Comparison of ENCODE assay signal across 8 mouse cellular contexts in the genomic region with DNA sequence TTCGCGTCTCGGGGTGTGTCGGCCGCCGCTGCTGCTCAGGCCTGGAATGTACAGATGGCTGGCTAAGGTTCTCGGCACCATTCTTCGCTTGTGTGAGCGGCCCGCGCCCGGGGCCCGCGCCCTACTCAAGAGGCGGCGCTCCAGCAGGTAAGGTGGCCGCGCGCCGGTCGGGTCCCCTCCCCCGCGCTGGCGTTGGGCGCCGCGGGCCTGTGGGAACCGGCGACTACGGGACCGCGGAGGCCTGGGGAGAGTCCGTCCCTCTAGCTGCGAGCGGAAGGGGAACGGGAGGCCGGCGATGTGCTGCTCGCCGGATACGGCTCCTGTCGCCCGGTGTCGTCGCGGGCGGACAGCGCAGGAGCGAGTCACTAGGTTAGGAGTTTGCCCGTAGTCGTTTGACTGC. TPM values are rescaled to one million over a fixed set of nuclear protein-coding genes. Genes with fewer than 3 reads are reported as not detected.
DNase-seq lines count a peak whose midpoint lies in the region; ATAC-seq and TF ChIP-seq lines count a peak whose summit lies in the region.

No protein-coding gene starts in this region.

- H3K4me2 ChIP-seq in limb, embryonic 11.5 days (ENCODE audit: low read depth, severe bottlenecking) = peak overlapping the region; percentile 71
- H3K4me2 ChIP-seq in midbrain, embryonic 16.5 days (ENCODE audit: low read length) = peak overlapping the region; percentile 78

- H3K27me3 ChIP-seq in thymus, adult 2 months (ENCODE audit: control insufficient read depth, insufficient read depth, low read length) = no peaks in the 10 kb centered on the region
- H3K27me3 ChIP-seq in limb, embryonic 11.5 days (ENCODE audit: control insufficient read depth, insufficient read depth, low read length) = no peaks in the 10 kb centered on the region
- H3K27me3 ChIP-seq in midbrain, embryonic 16.5 days (ENCODE audit: control insufficient read depth, insufficient read depth, low read depth, low read length) = no peaks in the 10 kb centered on the region

- WGBS in thymus, adult 2 months = under 1% methylated on average over 51 of the region's 51 CpGs
- under 1% methylated on average over 50 of the region's 51 CpGs for WGBS in limb, embryonic 11.5 days
- under 1% methylated on average over 51 of the region's 51 CpGs for WGBS in midbrain, embryonic 16.5 days

- no peak overlapping the region for H3K27ac ChIP-seq in thymus, adult 2 months (ENCODE audit: control insufficient read depth, insufficient read depth, low read length)
- no peak overlapping the region for H3K27ac ChIP-seq in limb, embryonic 11.5 days (replicated peaks; ENCODE audit: low read depth, low read length)
- H3K27ac ChIP-seq in midbrain, embryonic 16.5 days (ENCODE audit: low read length) = peak overlapping the region; percentile 81

- peak; percentile 66 for DNase-seq in adrenal gland, postnatal 14 days
- no peak for DNase-seq in adrenal gland, adult 2 months
- no peak for DNase-seq in thymus, adult 2 months
- no peak for DNase-seq in thymus, postnatal 0 days (ENCODE audit: low spot score)
- no peak for DNase-seq in limb, embryonic 11.5 days (ENCODE audit: low spot score)
- DNase-seq in cerebellum, postnatal 14 days = no peak
- DNase-seq in spleen, postnatal 36 days (ENCODE audit: low spot score in 2 of 2) = no peak

- peak overlapping the region; percentile 98 for H3K4me3 ChIP-seq in thymus, adult 2 months (ENCODE audit: control insufficient read depth, insufficient read depth, low read length)
- H3K4me3 ChIP-seq in limb, embryonic 11.5 days (ENCODE audit: low read depth, low read length) = peak overlapping the region; percentile 99
- H3K4me3 ChIP-seq in midbrain, embryonic 16.5 days (ENCODE audit: low read depth, low read length) = peak overlapping the region; percentile 99

- TF ChIP-seq CTCF in thymus, adult 2 months (IDR thresholded peaks at IDR 0.05; ENCODE audit: borderline replicate concordance, control insufficient read depth, extremely low read depth, insufficient read depth, low read length, poor library complexity) = no peak

- ATAC-seq in limb, embryonic 11.5 days (ENCODE audit: insufficient number of reproducible peaks, low FRiP score, low TSS enrichment, low read depth) = peak; percentile 66
- peak; percentile 78 for ATAC-seq in midbrain, embryonic 16.5 days

- peaks cover 3% of the 10 kb centered on the region; the same call in 1 of the 2 replicates for H3K36me3 ChIP-seq in thymus, adult 2 months (ENCODE audit: control insufficient read depth, insufficient read depth, low read length)
- no peaks in the 10 kb centered on the region for H3K36me3 ChIP-seq in limb, embryonic 11.5 days (ENCODE audit: control insufficient read depth, insufficient read depth, low read length)
- no peaks in the 10 kb centered on the region for H3K36me3 ChIP-seq in midbrain, embryonic 16.5 days (ENCODE audit: control insufficient read depth, insufficient read depth, low read length)

- H3K4me1 ChIP-seq in thymus, adult 2 months (replicated peaks; ENCODE audit: control insufficient read depth, insufficient read depth, low read length) = peaks cover 5% of the 10 kb centered on the region
- peaks cover 4% of the 10 kb centered on the region; the same call in 1 of the 2 replicates for H3K4me1 ChIP-seq in limb, embryonic 11.5 days (ENCODE audit: control insufficient read depth, insufficient read depth, low read length)
- H3K4me1 ChIP-seq in midbrain, embryonic 16.5 days (ENCODE audit: control insufficient read depth, insufficient read depth, low read length) = peaks cover 12% of the 10 kb centered on the region

- no peaks in the 10 kb centered on the region for H3K9me3 ChIP-seq in limb, embryonic 11.5 days (ENCODE audit: control insufficient read depth, low read length)
- no peaks in the 10 kb centered on the region for H3K9me3 ChIP-seq in midbrain, embryonic 16.5 days (replicated peaks; ENCODE audit: control insufficient read depth, low read length, poor library complexity, severe bottlenecking)

- H3K9ac ChIP-seq in limb, embryonic 11.5 days (ENCODE audit: low read length) = peak overlapping the region; percentile 87
- peak overlapping the region; percentile 85 for H3K9ac ChIP-seq in midbrain, embryonic 16.5 days (ENCODE audit: low read depth, low read length)

- no peak for TF ChIP-seq POLR2A in thymus, adult 2 months (IDR thresholded peaks at IDR 0.05; ENCODE audit: control insufficient read depth, extremely low read depth, insufficient read depth, low read length, poor library complexity)

RNA-seq across cellular contexts. Expression of gene Senp2, which starts 0.3 kb away (rescaled TPM):
- total RNA-seq in adrenal gland, postnatal 14 days (2021) = 45.2 and 47.3 TPM in 2 replicates
- total RNA-seq in adrenal gland, adult 2 months (2021) = 10 to 100 TPM; 33.0 to 64.4 TPM
- 3.6 and 3.7 TPM in 2 replicates for polyA plus RNA-seq in adrenal gland, adult 2 months (2012; rRNA removed)
- 19.2 and 21.6 TPM in 2 replicates for polyA plus RNA-seq in thymus, adult 2 months (2012; rRNA removed)
- polyA plus RNA-seq in thymus, postnatal 0 days (2015; fragmentation: Nextera tagmentation; extraction: Ambion mirVana) = 42.7 and 50.4 TPM in 2 replicates
- 66.8 and 76.8 TPM in 2 replicates for polyA plus RNA-seq in limb, embryonic 11.5 days (2014; fragmentation: Nextera tagmentation; extraction: Ambion mirVana)
- 47.7 and 49.4 TPM in 2 replicates for polyA plus RNA-seq in midbrain, embryonic 16.5 days (2015; fragmentation: Nextera tagmentation; extraction: Ambion mirVana)

RNA-seq across cellular contexts. Expression of gene Liph, which starts 14.1 kb away (rescaled TPM):
- 0.63 and 0.75 TPM in 2 replicates for total RNA-seq in adrenal gland, postnatal 14 days (2021)
- under 1 TPM; 0.26 to 0.79 TPM for total RNA-seq in adrenal gland, adult 2 months (2021)
- 0.03 TPM in 1 of 2 replicates, not detected in the other for polyA plus RNA-seq in adrenal gland, adult 2 months (2012; rRNA removed)
- 1.9 and 2.7 TPM in 2 replicates for polyA plus RNA-seq in thymus, adult 2 months (2012; rRNA removed)
- polyA plus RNA-seq in thymus, postnatal 0 days (2015; fragmentation: Nextera tagmentation; extraction: Ambion mirVana) = 1.9 and 2.9 TPM in 2 replicates
- 0.19 and 0.28 TPM in 2 replicates for polyA plus RNA-seq in limb, embryonic 11.5 days (2014; fragmentation: Nextera tagmentation; extraction: Ambion mirVana)
- polyA plus RNA-seq in midbrain, embryonic 16.5 days (2015; fragmentation: Nextera tagmentation; extraction: Ambion mirVana) = 0.58 and 0.92 TPM in 2 replicates
